Mouse (Mus musculus): ENCODE measurements around the gene Dcps.

GRCm38 (mm10) chr9:35183359-35183758 is 7.5 kb upstream of the Dcps start:
- TF ChIP-seq CTCF (IDR thresholded peaks at IDR 0.05; ENCODE audit: extremely low read depth, insufficient read depth, insufficient read length, insufficient replicate concordance) (no peak), POLR2A (IDR thresholded peaks at IDR 0.05; ENCODE audit: low read depth, low read length) (no peak)

Measured in spleen, adult 2 months (tissue).